Mouse (Mus musculus): ENCODE results near the gene Ubl4b. TPM values are rescaled to one million over a fixed set of nuclear protein-coding genes. Genes with fewer than 3 reads are reported as not detected.

Ubl4b gene
- polyA plus RNA-seq, 1 experiment from 2014 or later, result not detected

DNA sequence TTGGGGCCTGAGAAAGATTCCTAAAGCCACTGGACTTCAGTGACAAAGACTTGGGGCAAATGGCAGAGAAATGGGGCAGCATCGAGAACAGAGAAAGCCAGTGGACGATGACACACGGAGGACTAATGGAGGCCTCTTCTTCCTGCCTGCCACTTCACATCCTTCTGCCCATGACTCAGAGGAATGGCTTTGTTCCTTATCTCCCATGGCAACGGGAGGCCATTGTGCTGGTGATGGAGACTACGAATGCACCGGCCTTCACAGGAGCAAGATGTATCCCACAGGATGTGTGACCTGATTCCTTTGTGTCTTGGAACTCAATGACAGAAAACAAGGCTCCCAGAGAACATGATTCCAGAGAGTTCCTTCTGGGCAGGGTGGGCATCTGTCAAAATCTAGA, 30.3 kb downstream of the Ubl4b start:
- no peak overlapping the region for H3K27ac ChIP-seq (ENCODE audit: low read depth)
- H3K9me3 ChIP-seq (ENCODE audit: low read depth, low read length), result no peaks in the 10 kb centered on the region
- no peaks in the 10 kb centered on the region for H3K36me3 ChIP-seq (ENCODE audit: insufficient read depth)
- DNase-seq, result no peak
- H3K9ac ChIP-seq, result no peak overlapping the region
- H3K4me3 ChIP-seq (ENCODE audit: low read depth, low read length), result no peak overlapping the region
- H3K4me2 ChIP-seq, result no peak overlapping the region
- no peak for ATAC-seq (ENCODE audit: insufficient read depth)
- no peak for TF ChIP-seq CTCF (IDR thresholded peaks at IDR 0.05; ENCODE audit: low read depth)
- WGBS, result 55% methylated on average over 6 of the region's 6 CpGs
- no peaks in the 10 kb centered on the region for H3K4me1 ChIP-seq (ENCODE audit: insufficient read depth)
- H3K27me3 ChIP-seq (ENCODE audit: insufficient read depth, low read length), result peaks cover 10% of the 10 kb centered on the region; the same call in 1 of the 2 replicates

DNA sequence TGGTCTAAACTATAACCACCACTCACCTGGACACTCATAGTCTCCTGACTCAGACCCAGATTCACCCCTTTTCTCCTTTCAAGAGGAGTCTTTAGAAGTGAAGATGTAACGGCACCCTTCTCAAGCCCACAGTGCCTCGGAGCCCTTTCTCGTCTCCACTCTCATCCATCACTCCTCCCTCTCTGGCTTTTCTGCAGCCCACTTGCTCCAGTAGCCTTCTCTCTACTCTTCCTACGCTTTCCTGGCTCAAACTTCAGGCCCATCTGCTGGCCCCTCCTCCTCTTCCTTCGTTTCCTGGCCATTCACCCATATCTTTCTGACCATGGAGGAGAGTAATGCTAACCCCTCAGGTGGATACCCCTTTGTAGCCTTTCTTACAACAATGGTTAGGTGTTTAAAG, 33.9 kb downstream of the Ubl4b start:
- WGBS, result 59% methylated on average over 5 of the region's 5 CpGs
- no peaks in the 10 kb centered on the region for H3K36me3 ChIP-seq (ENCODE audit: insufficient read depth)
- no peak overlapping the region for H3K27ac ChIP-seq (ENCODE audit: low read depth)
- peaks cover 46% of the 10 kb centered on the region for H3K27me3 ChIP-seq (ENCODE audit: insufficient read depth, low read length)
- H3K9me3 ChIP-seq (ENCODE audit: low read depth, low read length), result no peaks in the 10 kb centered on the region
- no peak overlapping the region for H3K9ac ChIP-seq
- peaks cover 6% of the 10 kb centered on the region; the same call in 1 of the 2 replicates for H3K4me1 ChIP-seq (ENCODE audit: insufficient read depth)
- H3K4me3 ChIP-seq (ENCODE audit: low read depth, low read length), result no peak overlapping the region
- no peak for ATAC-seq (ENCODE audit: insufficient read depth)
- TF ChIP-seq CTCF (IDR thresholded peaks at IDR 0.05; ENCODE audit: low read depth), result no peak
- H3K4me2 ChIP-seq, result no peak overlapping the region
- DNase-seq, result no peak

DNA sequence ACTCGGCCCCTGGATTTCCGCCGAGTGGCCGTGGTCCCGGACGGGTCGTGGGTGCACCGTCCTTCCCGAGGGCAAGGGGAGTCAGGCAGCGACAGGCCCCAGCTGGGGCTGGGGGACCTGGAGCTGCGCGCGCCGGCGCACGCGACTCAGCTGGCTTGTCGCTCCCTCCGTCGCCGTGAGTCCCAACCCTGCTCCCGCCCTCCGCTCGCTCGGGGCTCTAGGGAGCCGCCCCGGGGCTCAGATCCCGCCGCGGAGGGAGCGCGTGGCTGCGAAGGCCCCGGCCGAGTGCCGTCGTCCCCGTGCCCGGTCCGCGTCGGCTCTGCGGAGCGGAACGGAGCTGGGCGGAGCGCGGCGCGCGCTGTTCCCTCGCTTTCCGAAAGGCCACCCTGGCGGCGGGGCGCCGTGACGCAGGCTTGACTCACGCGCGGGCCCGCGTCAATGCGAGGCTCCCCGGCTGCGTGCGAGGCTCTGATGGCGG, 37.2 kb downstream of the Ubl4b start, which contains the start of gene Slc6a17:
Gene Slc6a17, minus strand, starts transcription at position 388 of the 478 bp plus-strand sequence.
- Histone ChIP-seq H3K27ac (ENCODE audit: low read depth) (peak within 1 kb of the TSS; percentile 24; the same call in 1 of the 2 replicates), H3K36me3 (ENCODE audit: insufficient read depth) (no peaks in the 10 kb centered on the region), H3K4me1 (ENCODE audit: insufficient read depth) (peaks cover 6% of the 10 kb centered on the region; the same call in 1 of the 2 replicates), H3K9ac (peak within 1 kb of the TSS; percentile 67), H3K27me3 (ENCODE audit: insufficient read depth, low read length) (peaks cover 49% of the 10 kb centered on the region), H3K9me3 (ENCODE audit: low read depth, low read length) (no peaks in the 10 kb centered on the region), H3K4me2 (peak within 1 kb of the TSS; percentile 99), H3K4me3 (ENCODE audit: low read depth, low read length) (peak within 1 kb of the TSS; percentile 58)
- under 1% methylated on average over 66 of the region's 68 CpGs for WGBS
- ATAC-seq (ENCODE audit: insufficient read depth) (peak; percentile 87), DNase-seq (peak; percentile 80)
- peak; percentile 41 for TF ChIP-seq CTCF (IDR thresholded peaks at IDR 0.05; ENCODE audit: low read depth)

DNA sequence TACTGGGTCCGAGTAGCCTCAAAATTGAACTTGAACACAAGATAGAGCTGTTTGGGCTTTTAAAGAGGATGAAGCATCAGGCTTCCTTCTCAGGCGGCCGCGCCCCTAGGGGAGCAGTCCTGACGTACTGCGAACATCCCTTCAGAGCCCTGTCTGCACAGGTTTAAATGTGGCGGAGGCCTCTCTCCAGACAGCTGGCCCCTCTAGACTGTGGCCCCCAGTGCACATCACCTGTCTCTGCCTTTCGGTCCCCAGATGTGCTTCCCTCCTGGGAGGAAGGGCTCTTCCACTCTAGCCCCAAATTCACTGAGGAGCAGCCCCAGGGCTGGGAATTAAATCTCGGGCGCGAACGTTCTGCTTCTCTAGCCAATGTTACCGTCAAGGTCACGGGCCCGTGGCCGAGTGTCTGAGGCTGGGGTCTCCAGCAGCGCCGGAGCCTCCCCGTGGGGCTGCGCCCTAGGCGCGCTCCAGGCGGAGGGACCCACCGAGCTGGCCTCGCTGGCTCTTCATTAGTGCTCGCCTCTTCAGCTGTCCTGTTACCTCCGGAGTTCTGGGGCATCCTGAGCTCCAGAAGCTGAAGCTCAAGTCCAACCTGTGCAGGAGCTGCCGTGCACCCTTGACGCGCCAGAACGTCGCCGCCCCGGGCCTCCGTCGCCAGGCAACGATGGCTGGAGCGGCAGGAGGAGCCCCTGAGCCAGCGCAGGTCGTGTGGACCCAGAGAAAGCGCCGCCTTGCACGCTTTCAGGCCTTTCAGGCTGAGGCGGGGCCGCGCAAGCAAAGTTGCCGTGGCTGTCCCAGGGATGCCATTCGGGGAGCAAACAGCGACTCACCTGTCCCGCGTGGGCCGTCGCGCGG, 37.9 kb downstream of the Ubl4b start:
- Histone ChIP-seq H3K27me3 (ENCODE audit: insufficient read depth, low read length) (peaks cover 49% of the 10 kb centered on the region), H3K4me2 (peak overlapping the region; percentile 99), H3K9ac (peak overlapping the region; percentile 67), H3K4me1 (ENCODE audit: insufficient read depth) (peaks cover 6% of the 10 kb centered on the region; the same call in 1 of the 2 replicates), H3K4me3 (ENCODE audit: low read depth, low read length) (peak overlapping the region; percentile 58), H3K9me3 (ENCODE audit: low read depth, low read length) (no peaks in the 10 kb centered on the region), H3K27ac (ENCODE audit: low read depth) (peak overlapping the region; percentile 24; the same call in 1 of the 2 replicates), H3K36me3 (ENCODE audit: insufficient read depth) (no peaks in the 10 kb centered on the region)
- TF ChIP-seq CTCF (IDR thresholded peaks at IDR 0.05; ENCODE audit: low read depth), result no peak
- peak; percentile 76 for DNase-seq
- 5% methylated on average over 55 of the region's 55 CpGs for WGBS
- peak; percentile 88 for ATAC-seq (ENCODE audit: insufficient read depth)

GRCm38 (mm10) chr3:107515989-107516388, 38.9 kb downstream of the Ubl4b start:
- H3K27me3 ChIP-seq (ENCODE audit: insufficient read depth, low read length), result peaks cover 49% of the 10 kb centered on the region
- H3K4me3 ChIP-seq (ENCODE audit: low read depth, low read length), result no peak overlapping the region
- 65% methylated on average over 4 of the region's 4 CpGs for WGBS
- no peaks in the 10 kb centered on the region for H3K9me3 ChIP-seq (ENCODE audit: low read depth, low read length)
- ATAC-seq (ENCODE audit: insufficient read depth) (no peak), DNase-seq (no peak)
- no peak overlapping the region for H3K4me2 ChIP-seq
- no peaks in the 10 kb centered on the region for H3K36me3 ChIP-seq (ENCODE audit: insufficient read depth)
- peaks cover 6% of the 10 kb centered on the region; the same call in 1 of the 2 replicates for H3K4me1 ChIP-seq (ENCODE audit: insufficient read depth)
- no peak overlapping the region for H3K9ac ChIP-seq
- no peak for TF ChIP-seq CTCF (IDR thresholded peaks at IDR 0.05; ENCODE audit: low read depth)
- no peak overlapping the region for H3K27ac ChIP-seq (ENCODE audit: low read depth)

DNA sequence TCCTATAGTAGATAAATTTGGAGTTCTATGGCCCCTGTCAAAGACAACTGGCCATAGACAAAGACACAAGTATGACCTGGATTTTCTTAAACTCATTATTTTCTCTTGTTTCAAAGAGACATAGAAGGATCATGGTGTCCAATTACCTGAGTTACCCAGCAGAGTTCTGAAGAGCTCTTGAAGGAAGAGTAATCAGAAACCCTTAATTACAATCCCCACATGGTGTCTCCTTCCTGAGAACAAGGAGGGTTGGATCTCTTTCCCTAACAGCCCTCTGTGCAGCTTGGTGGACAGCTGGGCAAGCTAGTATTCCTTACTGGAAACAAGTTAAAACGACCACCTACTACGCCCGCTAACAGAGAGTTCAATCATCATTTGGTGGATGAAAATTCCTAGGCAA, 43.5 kb downstream of the Ubl4b start:
- H3K4me2 ChIP-seq, result no peak overlapping the region
- 83% methylated on average over 3 of the region's 3 CpGs for WGBS

GRCm38 (mm10) chr3:107508696-107509095, 46.2 kb downstream of the Ubl4b start:
- Histone ChIP-seq H3K36me3 (ENCODE audit: insufficient read depth) (no peaks in the 10 kb centered on the region), H3K9ac (no peak overlapping the region), H3K27me3 (ENCODE audit: insufficient read depth, low read length) (no peaks in the 10 kb centered on the region), H3K4me2 (no peak overlapping the region), H3K27ac (ENCODE audit: low read depth) (no peak overlapping the region), H3K4me1 (ENCODE audit: insufficient read depth) (peaks cover 9% of the 10 kb centered on the region; the same call in 1 of the 2 replicates), H3K4me3 (ENCODE audit: low read depth, low read length) (no peak overlapping the region), H3K9me3 (ENCODE audit: low read depth, low read length) (no peaks in the 10 kb centered on the region)
- DNase-seq (no peak), ATAC-seq (ENCODE audit: insufficient read depth) (no peak)
- TF ChIP-seq CTCF (IDR thresholded peaks at IDR 0.05; ENCODE audit: low read depth), result no peak
- WGBS, result 47% methylated on average over 8 of the region's 8 CpGs

More for the DNA sequence above, 43.5 kb downstream of the Ubl4b start:
- no peaks in the 10 kb centered on the region for H3K36me3 ChIP-seq (ENCODE audit: insufficient read depth)
- H3K4me3 ChIP-seq (ENCODE audit: low read depth, low read length), result no peak overlapping the region
- no peaks in the 10 kb centered on the region for H3K9me3 ChIP-seq (ENCODE audit: low read depth, low read length)
- ATAC-seq (ENCODE audit: insufficient read depth) (no peak), DNase-seq (no peak)
- TF ChIP-seq CTCF (IDR thresholded peaks at IDR 0.05; ENCODE audit: low read depth), result no peak
- H3K27ac ChIP-seq (ENCODE audit: low read depth), result no peak overlapping the region
- no peaks in the 10 kb centered on the region for H3K4me1 ChIP-seq (ENCODE audit: insufficient read depth)
- peaks cover 8% of the 10 kb centered on the region for H3K27me3 ChIP-seq (ENCODE audit: insufficient read depth, low read length)
- H3K9ac ChIP-seq, result no peak overlapping the region
